Mouse (Mus musculus) kidney, adult 11 months (tissue): ENCODE results near the gene Olfr1465.

ENCODE experiments used
- DNase-seq: peaks from one replicate; pipeline ENCODE4 v3.0.0; 2022

Olfr1465 gene

DNA sequence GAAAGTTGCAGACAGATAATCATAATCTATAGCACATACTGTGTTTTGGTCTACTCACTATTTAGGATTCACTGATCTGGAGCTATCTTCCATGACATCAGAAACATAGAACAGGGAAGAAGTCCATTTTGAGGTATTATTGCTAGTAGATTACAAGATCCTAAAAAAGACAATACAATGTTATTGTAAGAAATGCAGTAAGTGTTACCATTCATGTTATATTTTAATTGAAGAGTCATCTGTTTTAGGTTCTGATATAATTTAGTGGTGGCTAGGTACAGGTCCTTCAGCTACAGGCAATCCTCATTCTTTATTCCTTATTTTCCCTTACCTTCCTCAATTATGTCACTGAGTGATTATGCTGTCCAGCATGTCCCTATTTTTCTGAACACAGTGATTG is at the start of gene Olfr1465:
Gene Olfr1465, minus strand, starts transcription at position 101 of the 400 bp plus-strand sequence.
- DNase-seq = no peak

DNA sequence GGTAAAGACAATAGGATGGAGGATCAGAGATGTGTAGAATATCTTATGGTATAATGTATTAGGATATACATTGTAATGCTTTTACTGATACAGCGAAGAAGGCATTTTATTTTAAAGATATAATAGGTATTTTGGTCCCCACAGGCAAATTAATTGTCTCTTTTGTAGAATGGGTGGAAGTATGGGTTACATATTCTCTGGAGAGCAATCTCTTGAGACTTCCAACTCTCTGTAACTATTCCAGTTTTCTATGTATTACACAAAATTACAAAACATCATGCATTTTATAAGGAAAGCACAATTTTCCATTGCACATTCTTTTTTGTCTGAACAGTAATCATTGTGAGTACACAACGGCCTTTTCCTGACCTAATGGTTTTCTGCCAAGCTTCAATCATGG is 46.6 kb upstream of the Olfr1465 start, which contains the start of gene Olfr1467:
Gene Olfr1467, plus strand, starts transcription at position 301 of the 400 bp plus-strand sequence.
- no peak for DNase-seq

DNA sequence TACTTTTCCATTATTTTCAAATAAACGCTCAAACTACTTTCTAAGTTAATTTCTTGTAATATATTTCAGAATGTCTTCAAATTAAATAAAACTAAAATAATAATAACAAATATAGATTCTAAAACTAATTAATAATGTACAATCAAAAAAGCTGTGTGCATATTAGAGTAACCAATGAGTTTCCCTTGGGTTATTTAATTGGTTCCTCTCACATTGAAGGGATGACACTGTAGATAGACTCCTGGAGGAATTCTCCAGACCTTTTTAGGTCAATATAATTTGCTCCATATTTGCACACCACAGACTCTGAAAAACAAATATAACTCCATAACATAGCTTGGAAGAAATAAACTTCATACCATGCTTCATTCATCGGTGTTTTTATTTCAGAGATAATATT is 23.2 kb upstream of the Olfr1465 start, which contains the start of gene Olfr1466:
Gene Olfr1466, plus strand, starts transcription at position 301 of the 400 bp plus-strand sequence.
- no peak for DNase-seq
